11 mouse cellular contexts compared by ENCODE assay signal in the genomic region with DNA sequence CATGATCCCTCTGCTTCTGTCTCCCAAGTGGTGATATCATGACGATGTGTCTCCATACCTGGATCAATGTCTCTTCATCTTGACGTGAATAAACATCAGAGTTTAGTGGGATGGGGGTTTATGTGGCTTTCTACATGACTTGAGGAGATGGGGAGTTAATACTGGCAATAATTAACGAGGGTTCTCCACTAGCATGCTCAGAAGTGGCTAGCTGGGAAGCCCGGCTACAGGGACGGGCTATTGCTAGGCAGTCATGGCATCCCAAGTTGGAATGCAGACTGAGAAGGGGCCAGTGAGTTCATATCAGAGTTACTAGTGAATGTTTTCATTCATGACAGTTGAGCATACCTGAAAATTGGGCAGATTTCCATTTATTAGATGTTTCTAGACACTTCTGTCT.
DNase-seq lines count a peak whose midpoint lies in the region; ATAC-seq lines count a peak whose summit lies in the region.
"Had no signal": no experiment of that assay in that cellular context is flagged by ENCODE, and none has a peak within 500 bp of the region (broad histone marks: within the 10 kb centered on the region; RNA-seq: fewer than 3 reads in every experiment).

No protein-coding gene starts in this region.

- no peak for DNase-seq in forebrain, embryonic 10.5 days (ENCODE audit: extremely low spot score, low spot score)
- DNase-seq in kidney, adult 11 months = peak; percentile 28
- DNase-seq in kidney, postnatal 14 days = no peak
- peak; percentile 16 for DNase-seq in kidney, adult 18-20 months
- peak; percentile 27 to 43 for DNase-seq in kidney, postnatal 36 days
- no peak for DNase-seq in layer of hippocampus, postnatal 25 days (ENCODE audit: extremely low spot score in 1 of 2, low spot score in 1 of 2)
- DNase-seq in urinary bladder, postnatal 14 days (ENCODE audit: low spot score) = no peak
- DNase-seq: cerebellum, postnatal 36 days; right cerebral cortex, postnatal 4 days had no signal

- WGBS in forebrain, embryonic 13.5 days = 64% methylated on average over 5 of the region's 5 CpGs
- 72% methylated on average over 5 of the region's 5 CpGs for WGBS in forebrain, embryonic 10.5 days

- H3K4me1 ChIP-seq in forebrain, embryonic 13.5 days = peaks cover 22% of the 10 kb centered on the region
- peaks cover 36% of the 10 kb centered on the region for H3K4me1 ChIP-seq in forebrain, embryonic 10.5 days

- H3K36me3 ChIP-seq in forebrain, embryonic 13.5 days (ENCODE audit: poor library complexity, severe bottlenecking) = no peaks in the 10 kb centered on the region
- H3K36me3 ChIP-seq in forebrain, embryonic 10.5 days (replicated peaks) = no peaks in the 10 kb centered on the region
- H3K36me3 ChIP-seq: forebrain, embryonic 12.5 days had no signal

- H3K27me3 ChIP-seq in forebrain, embryonic 13.5 days = peaks cover 82% of the 10 kb centered on the region
- H3K27me3 ChIP-seq in forebrain, embryonic 10.5 days (ENCODE audit: poor library complexity, severe bottlenecking) = peaks cover 98% of the 10 kb centered on the region

- ATAC-seq in forebrain, embryonic 13.5 days = no peak

- peak overlapping the region; percentile 57; the same call in 1 of the 2 replicates for H3K4me2 ChIP-seq in forebrain, embryonic 13.5 days

- no peak overlapping the region for H3K27ac ChIP-seq in forebrain, embryonic 13.5 days
- no peak overlapping the region for H3K27ac ChIP-seq in forebrain, embryonic 10.5 days

- H3K9me3 ChIP-seq in forebrain, embryonic 13.5 days (replicated peaks) = no peaks in the 10 kb centered on the region
- H3K9me3 ChIP-seq in forebrain, embryonic 10.5 days = no peaks in the 10 kb centered on the region
- H3K9me3 ChIP-seq: forebrain, embryonic 12.5 days had no signal

- H3K9ac ChIP-seq in forebrain, embryonic 13.5 days = no peak overlapping the region
- H3K9ac ChIP-seq: forebrain, embryonic 12.5 days had no signal

- no peak overlapping the region for H3K4me3 ChIP-seq in forebrain, embryonic 13.5 days
- no peak overlapping the region for H3K4me3 ChIP-seq in forebrain, embryonic 10.5 days

Comparison
In these comparisons a context has a peak if more than half of its experiments do, and no peak if none do; other contexts are left out.
1. DNase-seq: peak in kidney, adult 11 months (single experiment), kidney, adult 18-20 months (single experiment) and kidney, postnatal 36 days (2 of 2); none in forebrain, embryonic 10.5 days (single experiment), kidney, postnatal 14 days (single experiment), layer of hippocampus, postnatal 25 days (0 of 2) and urinary bladder, postnatal 14 days (single experiment).